Mouse (Mus musculus): ENCODE measurements at regions not wholly inside any gene's neighbourhood (a gene's known extent, or its start where the extent isn't known, plus 50 kb on each side); places are given as distances from the start of the nearest gene placed in this dataset.

DNA sequence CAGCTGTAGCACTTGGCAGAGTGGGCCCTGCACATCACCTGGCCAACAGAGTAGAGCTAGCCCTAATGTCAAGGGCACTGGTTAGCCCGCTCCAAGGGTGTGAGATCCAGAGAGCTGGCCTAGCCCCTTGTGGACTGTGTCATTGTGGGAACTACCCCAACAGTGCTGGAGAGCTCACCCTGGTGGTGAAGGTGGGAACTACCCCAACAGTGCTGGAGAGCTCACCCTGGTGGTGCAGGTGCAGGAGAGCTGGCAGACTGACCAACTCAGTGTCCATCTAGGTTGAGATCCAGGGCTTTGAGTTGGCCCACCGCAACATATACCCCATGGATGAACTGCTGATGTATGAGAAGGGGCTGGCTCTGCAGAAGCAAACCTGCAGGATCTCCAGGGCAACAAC lies 196.7 kb downstream of the Alg10b start:
- TF ChIP-seq EP300 (IDR thresholded peaks at IDR 0.05; ENCODE audit: low read depth) (no peak), CTCF (IDR thresholded peaks at IDR 0.05; ENCODE audit: low read depth) (no peak)

Measured in heart, postnatal 0 days (tissue).